Mouse (Mus musculus) spleen, postnatal 36 days (tissue): Measurements from ENCODE around the gene Ctnnd2.
"Not testable (repeated sequence)": the region's sequence is repeated elsewhere in the genome, so short reads cannot be mapped to it uniquely, and the experiment has no call there.

Source experiments
- DNase-seq, 2 experiments: peaks; one replicate each; pipeline ENCODE4 v3.0.0; 2022; ENCODE audit warnings: low spot score in 2 of 2, mixed read lengths in 1 of 2

Ctnnd2 gene

DNA sequence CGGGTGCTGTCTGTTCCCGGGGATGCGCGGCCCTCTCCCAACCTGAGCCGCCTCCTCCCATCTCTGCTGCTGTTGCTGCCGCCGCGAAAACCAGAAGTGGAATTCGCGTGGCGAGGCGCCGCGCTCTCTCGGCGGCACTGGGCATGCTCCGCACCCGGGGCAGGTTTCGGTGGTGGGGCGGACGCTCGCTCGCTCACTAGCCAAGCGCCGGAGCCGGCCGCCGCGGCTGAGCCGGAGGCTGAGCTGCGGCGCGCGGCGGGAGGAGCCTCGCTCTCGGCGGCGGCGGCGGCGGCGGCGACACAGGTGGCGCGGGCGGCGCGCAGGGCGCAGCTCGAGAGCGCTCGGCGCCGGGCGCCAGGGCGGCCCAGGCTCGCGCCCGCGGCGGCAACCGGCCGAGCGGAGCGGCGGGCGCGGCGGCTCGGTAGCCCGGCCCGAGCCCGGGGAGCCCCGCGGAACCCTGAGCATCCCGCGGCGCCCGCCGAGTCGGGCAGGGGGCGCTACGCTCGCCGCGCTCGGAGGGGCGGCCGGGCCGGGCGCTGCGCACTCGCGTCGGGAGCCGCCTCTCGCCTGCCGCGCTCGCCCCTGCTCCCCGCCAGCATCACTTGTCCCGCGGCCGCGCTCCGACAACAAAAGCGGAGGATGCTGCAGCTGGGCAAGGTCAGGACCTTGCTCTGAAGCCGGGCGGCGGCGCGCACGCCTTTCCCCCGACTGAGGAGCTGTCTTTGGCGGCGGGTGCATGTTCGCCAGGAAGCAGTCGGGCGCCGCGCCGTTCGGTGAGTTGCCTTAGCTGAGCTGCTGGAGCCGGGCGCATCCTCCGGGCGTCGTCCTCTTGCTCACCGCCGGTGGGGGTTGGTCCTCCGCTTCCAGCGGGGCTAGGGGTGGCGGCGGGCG lies at the start of gene Ctnnd2:
Ctnnd2 (plus strand) TSS at position 203 of the 891 bp plus-strand sequence.
- DNase-seq = no peak

DNA sequence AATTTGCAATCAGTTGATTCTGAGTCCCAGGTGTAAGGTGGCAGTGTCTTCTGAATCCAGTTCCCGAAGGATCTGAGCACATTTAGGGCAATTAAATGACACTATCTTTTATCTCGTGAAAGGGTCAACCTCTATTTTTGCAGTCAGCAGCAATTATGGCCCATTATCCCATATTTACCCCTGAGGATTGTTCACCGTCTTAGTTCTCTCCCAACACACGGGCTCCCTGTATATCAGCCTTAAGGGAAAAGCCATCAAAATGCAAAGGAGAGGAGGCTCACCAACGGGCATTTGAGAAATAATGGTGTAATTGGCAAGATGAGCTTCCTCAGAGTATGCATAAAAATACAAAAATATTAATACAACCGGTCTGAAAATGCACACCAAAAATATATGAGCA lies 41.7 kb upstream of the Ctnnd2 start:
- no peak for DNase-seq

DNA sequence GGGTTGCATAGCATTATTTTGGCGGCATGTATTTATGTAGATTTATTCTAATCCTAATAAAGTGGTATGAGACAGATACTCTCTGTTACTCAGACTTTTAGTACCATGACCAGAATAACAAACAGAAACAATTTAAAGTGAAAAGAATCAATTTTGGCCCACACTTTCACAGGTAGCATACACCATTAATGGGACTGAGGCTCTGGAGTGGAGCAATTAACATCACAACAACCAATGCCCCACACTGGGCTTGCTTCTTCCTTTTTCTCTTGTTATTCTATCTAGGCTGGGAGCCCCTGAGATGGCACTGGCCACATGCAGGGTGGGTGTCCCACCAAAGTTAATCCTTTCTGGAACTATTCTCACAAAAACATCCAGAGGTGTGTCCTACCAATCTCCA lies 32.8 kb upstream of the Ctnnd2 start:
- not testable (repeated sequence) for DNase-seq

DNA sequence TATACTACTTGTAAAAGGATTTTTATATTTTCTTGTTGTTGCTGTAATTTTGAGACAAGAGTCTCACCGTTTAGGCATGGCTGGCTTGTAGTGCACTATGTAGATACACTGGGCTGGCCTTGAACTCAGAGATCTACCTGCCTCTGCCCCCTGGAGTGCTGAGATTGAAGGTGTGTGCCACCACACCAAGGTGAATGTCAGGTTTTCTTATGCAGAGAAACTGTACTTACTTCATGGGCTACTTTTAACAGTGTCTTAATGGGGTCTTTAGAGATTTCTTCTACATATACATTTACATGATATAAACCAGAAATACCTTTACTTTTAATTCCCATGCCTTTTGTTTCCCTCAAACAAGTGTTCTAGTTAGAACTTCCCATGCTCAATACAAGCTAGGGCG lies 27.0 kb upstream of the Ctnnd2 start:
- DNase-seq = no peak

DNA sequence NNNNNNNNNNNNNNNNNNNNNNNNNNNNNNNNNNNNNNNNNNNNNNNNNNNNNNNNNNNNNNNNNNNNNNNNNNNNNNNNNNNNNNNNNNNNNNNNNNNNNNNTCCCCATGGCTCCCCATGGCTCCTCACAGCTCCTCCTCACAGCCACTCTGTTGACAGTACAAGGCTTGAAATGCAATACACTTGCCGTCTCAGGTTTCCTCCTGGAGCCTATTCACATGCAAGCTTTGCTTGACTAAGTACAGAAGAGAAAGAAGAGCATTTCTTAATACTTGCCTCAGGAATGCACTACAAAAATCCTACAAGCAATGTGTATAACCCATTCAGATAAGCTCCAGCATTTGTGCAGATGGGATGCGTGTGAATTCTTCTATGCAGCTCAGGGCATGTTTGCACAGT lies 20.2 kb upstream of the Ctnnd2 start:
- DNase-seq = no peak

DNA sequence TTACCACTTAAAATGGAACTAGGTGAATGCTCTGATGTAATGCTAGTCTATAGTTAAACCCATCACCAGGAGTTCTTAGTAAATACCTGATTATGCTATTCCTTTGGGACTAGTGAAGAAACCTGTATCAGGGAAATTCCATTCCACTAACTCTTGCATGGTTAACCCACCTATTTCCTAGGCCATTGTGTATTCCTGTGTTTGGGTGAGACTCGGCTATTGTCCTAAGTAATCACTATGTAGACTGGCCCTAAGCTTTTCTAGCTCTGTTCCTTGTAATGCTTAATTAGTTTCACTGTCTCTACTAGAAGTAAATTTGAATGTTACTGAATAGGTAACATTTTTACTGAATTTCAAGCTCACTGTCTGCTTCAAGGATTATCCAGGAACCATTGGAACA lies 14.4 kb upstream of the Ctnnd2 start:
- DNase-seq = no peak

DNA sequence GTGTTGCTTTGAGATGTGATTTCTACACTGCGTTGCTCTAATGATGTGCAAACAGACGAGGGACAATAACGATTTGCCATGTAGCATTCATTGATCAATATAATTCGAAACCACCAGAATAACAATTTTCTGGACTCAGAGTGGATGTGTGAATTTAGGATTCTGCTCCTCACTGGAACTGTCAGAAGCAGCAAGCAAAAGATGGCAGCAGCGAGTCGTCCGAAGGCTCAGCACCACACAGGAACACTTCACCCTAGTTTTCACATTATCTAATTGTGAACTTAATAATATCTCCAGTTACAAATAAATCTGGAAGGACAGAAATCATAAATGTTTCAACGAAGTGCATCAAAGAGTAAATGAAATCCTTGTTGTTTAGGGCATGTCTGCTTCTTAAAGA lies 2.4 kb upstream of the Ctnnd2 start:
- no peak for DNase-seq

DNA sequence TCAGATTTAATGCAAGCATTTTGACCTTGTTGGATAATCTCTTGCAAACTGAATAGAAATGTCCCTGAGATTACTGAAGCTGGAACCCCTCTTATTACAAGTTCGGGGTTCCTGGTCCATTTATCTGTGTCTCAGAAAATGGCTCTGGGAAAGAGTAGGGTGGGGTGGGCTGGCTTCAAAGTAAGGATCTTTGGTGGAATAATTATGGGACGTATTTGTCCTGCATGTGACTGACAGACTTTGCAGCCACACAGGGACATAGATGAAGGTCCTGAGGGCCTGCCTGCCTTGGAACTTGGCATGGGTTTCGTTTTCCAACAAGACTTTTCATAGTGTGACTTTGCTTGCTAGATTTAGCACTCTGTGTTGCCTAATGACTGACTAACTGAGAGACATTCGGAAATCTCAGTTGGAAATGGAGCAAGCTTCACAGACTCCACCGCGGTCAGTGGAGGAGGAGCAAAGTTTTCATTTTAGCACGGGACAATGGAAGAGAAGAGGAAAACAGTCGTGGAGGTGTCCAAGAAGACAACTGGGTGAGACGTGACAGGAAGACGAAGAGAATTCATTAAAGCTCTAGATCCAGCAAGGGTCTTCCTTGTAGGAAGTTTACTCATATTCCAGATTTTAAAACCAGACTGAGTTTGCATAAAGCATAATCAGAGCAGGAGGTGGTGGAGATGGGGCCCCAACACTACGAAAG lies 749 bp upstream of the Ctnnd2 start:
- DNase-seq = no peak

DNA sequence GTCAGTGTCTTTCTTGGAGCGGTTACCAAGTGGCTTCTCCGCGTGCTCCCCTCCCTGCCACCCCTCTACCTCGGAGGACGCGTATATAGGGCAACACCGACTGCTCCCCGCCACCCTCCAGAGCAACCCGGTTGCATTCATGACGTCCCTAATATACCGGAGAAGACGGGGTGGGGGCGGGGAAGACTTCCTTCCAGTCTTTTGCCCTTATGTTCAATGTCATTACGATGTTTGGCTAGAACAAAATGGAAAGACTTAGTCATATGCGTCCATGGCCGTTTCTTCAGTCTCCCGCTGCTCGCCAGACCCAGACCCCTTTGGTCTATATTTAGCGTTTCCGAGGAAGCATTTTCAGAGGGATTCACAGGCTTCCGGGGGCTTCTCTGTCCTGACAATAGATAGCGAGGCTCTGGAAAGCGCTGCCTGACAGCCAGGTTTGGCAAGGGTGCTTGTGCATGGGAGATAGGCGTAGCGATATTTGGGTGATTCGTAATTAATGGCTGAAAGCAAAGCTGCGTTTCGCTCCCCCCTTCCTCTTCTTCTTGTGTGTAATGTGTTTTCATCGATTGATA lies 1.1 kb downstream of the Ctnnd2 start:
- no peak for DNase-seq

DNA sequence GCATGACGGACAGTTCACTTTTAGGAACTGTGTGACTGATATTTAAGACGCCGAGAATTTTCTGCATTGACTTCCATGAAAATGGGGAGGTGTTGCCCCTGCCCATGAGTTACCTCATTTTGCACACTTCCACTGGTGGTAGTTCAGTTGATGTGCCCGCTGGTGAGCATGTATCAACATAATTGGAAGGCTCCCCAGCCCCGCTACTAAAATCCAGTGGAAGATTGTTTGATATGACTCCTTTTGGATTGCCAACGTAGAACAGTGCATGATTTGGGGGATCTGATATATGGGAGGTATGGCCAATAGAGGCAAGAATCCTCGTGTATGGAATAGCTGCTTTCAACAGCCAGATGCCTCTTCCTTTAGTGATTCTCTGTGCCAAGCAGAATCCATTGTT lies 1.9 kb downstream of the Ctnnd2 start:
- DNase-seq = no peak

DNA sequence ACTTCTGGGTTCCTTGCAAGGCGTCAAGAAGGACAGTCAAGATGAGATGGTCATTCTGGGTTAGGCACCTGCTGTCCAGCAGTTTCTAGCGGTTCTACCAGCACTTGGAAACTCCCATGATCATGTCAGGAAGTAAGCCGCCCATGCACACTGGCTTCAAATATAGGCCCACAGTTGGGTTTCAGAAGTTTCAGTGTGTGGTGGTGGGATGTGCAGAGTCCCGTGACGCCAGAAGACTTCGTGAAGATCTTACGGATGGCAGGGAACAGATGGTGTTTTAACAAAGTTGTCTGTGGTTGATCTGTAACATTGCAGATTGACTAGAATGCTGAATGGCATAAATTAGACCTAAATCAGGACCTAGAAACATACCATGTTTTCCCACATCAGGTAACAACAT lies 11.6 kb downstream of the Ctnnd2 start:
- DNase-seq = no peak

DNA sequence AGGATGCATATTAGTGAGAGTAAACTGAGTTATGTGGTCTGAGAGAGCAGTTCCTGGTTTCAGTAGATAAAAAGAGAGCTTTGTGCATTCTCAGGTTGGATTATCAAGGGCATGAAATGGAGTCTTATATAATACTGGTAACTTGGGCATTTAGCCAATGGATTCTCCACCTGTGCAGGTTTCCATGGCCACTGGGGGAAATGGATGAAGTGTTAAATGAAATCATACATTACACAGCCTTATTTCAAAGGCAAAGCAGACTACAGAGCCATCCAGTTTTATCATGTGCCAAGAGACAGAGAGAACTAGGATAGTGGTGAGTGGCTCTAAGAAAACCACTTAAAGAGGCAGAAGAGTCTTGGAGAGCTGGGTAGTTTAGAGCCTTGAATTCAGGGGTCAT lies 18.5 kb downstream of the Ctnnd2 start:
- DNase-seq = no peak

DNA sequence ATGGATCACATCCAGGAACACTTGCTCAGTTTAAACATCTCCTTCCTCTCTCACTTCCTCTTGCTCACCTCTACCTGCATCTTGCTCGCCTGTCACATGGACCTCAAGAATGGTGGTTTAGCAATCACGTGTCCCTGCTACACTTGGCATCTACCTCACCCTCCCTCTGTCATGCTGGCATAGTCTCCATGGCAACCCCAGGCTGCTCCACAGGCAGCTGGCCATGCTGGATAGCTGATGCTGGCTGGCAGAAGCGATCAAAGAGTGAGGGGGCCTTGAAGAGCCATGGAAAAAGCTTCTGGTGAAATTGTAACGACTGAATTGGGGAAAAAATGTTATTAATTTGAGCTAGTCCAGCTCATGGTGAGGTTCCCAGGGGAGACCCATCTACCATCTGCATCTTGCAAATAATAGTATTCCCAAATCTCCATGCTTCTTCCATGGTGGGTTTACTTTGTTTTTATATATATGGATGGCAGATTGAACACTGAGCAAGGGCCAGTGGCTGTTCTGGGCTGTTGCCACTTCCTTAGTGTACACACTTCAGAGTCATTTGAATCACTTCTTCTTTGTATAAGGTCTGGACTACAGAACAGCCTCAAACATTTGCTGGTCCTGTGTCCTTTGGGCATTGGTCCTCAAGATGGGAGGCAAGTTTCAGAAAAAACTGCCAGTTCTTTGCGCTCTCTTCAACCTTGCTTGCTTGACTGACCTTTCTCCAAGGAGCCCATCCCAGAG lies 19.7 kb downstream of the Ctnnd2 start:
- DNase-seq = no peak

DNA sequence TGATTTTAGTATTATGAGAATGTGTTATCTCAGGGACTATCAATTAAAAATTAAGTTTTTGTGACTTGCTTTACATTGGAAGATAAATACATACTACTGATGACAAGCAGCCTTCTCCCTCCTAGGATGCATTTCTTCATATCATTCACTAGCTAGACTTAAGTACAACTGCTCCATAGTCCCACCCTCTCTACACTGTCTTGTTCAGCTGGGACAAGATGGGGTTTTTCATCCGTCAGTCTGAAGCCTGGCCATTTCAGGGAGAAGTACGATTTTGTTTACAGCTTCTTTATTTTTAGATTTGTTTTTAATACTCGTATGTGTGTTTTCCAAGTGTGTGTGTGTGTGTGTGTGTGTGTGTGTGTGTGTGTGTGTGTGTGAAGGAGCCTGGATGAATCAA lies 26.0 kb downstream of the Ctnnd2 start:
- no peak for DNase-seq

DNA sequence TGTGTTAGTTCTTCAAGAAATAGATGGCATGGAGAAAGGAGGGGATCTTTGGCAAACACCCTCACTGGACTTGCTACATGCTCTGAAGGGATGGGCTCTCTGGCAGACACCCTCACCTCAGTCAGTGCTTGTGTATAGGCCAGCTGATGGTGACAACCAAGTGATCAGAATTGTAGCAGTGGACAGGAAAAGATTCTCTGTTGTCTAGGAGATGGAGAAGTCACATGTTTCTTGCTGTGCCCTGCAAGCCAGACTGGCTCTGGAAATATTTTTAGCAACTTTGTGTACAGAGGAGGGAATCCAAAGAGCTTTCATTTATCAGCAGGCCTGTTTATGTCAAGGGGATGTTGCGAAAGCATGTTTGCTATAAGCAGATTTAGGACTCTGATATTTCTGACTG lies 27.4 kb downstream of the Ctnnd2 start:
- no peak for DNase-seq

DNA sequence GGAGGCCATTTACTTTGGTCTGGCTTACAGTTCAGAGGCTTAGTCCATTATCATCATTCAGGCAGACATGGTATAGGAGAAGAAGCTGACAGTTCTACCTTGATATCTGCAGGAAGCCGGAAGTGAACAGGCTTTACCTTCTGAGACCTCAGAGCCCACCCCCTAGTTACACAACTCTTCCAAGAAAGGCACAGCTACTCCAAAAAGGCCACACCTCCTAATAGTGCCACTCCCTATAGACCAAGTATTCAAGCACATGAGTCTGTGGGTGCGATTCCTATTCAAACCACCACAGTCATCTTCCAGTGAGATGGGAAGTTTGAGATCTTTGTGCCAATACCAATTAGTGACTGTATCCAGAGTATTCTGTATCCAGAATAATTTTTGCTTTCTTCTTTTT lies 28.8 kb downstream of the Ctnnd2 start:
- DNase-seq = no peak

DNA sequence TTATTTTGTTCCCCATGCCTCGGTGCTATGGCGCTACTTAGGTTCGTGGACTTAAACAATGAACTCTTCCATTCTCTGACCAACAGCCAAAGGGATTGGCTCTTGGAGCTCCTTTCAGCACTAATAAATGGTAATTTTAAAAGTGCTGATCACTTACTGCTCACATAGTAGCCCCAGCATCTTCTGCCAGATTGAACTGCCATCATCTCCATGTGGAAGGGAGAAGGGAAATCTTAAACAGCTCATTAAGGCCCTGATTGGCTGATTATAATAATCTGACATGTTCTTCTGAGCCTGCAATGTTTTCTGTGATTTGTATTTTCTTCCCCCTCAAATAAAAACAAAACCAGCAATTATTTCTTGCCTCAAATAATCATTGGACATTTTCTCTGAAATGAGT lies 29.2 kb downstream of the Ctnnd2 start:
- DNase-seq = no peak

DNA sequence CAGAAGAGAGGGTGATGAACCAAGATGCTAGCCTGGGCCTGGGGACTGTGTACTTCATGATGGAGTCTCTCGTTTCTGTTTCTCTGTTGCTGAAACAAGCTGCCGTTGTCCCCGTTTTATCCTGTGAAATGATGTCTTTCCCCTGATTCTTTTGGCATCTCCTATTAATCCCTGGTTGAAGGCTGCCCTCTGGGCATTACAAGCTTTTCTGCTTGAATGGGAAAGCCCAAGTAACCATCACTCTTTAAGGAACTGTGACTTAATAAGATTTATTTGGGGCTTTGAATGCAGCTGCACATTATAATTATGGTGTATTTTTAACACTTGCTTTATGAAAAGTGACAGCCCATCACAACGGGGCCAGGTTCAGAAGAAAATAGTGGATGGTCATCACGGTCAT lies 40.4 kb downstream of the Ctnnd2 start:
- DNase-seq = no peak

DNA sequence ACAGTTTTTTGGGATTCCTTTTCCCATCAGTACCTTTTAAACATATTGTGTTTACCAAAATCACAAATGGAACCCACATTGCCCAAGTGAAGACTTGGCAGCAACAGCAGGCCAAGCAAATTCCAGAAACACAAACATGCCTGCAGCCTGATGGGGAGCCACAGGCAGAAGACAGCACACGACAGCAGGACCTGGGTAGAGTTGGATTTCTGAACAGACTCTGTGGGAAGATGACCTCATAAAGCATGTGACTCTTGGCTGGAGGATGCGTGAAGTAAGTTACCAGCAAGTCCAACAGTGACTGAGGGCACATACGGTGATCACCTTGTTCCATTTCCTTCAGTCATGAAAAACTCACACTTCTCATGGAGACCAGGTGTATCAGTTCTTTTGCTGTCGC lies 43.5 kb downstream of the Ctnnd2 start:
- DNase-seq = no peak

DNA sequence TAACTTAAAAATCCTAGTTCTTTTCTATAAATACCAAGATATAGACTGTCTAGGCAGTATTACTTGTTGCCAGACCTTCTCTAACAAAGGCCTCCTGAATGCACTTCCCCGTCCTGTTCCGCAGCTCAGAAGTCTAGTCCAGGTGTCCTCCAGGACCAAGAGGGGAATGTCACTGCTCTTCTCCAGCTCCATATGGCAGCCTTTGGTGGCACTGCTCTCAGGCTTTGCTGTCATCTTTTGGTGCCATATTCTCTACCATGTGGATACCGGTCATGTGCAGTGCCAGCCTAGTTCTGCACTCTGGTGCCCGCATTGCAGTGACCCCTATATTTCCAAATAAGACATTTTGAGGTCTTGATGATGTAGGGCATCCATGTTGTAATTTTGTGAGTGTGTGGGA lies 56.7 kb downstream of the Ctnnd2 start:
- DNase-seq = no peak

DNA sequence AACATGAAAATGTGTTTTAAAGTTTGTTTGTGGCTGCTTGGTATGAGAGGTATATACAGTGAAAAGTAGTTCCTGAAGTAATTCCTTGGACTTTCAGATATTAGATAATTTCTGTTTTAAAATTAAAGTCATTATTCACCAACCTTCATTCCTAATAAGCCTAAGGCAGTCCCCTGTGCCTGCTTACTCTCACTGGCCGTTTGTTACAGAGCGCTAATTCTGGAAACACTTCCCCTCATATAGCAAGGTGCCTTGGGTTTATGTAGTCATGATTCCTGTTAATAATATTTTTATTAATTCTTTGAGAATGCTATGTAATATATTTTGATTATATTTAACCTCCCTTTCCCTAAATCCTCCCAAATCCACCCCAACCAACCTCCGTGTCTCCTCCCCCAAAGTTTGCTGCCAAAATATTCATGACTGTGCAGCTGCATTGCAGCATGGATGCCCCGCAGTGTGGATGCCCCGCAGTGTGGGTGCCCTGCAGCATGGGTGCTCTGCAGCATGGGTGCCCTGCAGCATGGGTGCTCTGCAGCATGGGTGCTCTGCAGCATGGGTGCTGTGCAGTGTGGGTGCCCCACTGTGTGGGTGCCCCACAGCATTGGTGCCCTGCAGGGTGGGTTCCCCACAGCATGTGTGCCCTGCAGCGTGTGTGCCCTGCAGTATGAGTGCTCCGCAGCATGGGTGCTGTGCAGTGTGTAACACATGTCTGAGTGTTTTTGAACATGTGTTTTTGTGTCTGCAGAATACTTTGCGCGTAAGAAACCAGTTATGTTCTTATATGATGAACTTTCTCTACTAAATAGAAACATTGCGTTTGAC lies 63.0 kb downstream of the Ctnnd2 start:
- DNase-seq = no peak
